Mouse (Mus musculus) small intestine, adult 2 months (tissue): ENCODE data around the gene Cdrt4. TPM values are rescaled to one million over a fixed set of nuclear protein-coding genes. Genes with fewer than 3 reads are reported as not detected.
A peak's percentile ranks its signal among the peaks of the same experiment; 100 is the strongest.

Experiments
- H3K27ac ChIP-seq: fragments of 200-500 bp; 2 replicates; pipeline ENCODE4 v1.5.1; 2012; ENCODE audit warnings: low read depth, low read length, control low read depth, inconsistent platforms; ENCODE audit not compliant: insufficient read depth
- H3K27me3 ChIP-seq: fragments of 200-500 bp; 2 replicates; pipeline ENCODE4 v1.6.1; 2012; ENCODE audit warnings: mild to moderate bottlenecking, moderate library complexity, low read length, inconsistent platforms; ENCODE audit not compliant: control insufficient read depth, insufficient read depth
- H3K36me3 ChIP-seq: fragments of 200-500 bp; 2 replicates; pipeline ENCODE4 v1.6.1; 2012; ENCODE audit warnings: mild to moderate bottlenecking, low read length, control low read depth, inconsistent platforms; ENCODE audit not compliant: control insufficient read depth, insufficient read depth
- H3K4me1 ChIP-seq: fragments of 200-500 bp; 2 replicates; pipeline ENCODE4 v1.6.1; 2012; ENCODE audit warnings: low read length, inconsistent platforms, mixed read lengths; ENCODE audit not compliant: control insufficient read depth, insufficient read depth, insufficient read length
- H3K4me3 ChIP-seq: fragments of 200-500 bp; 2 replicates; pipeline ENCODE4 v1.5.1; 2012; ENCODE audit warnings: low read depth, mild to moderate bottlenecking, control low read depth, inconsistent platforms, low read length, moderate library complexity
- CTCF ChIP-seq: fragments of 200-500 bp; IDR thresholded peaks from 2 replicates; pipeline ENCODE4 v1.5.1; 2012; ENCODE audit warnings: low read depth, mild to moderate bottlenecking, control low read depth, inconsistent platforms, low read length, moderate library complexity, mixed read lengths; ENCODE audit not compliant: insufficient replicate concordance, insufficient read length; ENCODE audit errors: extremely low read depth
- POLR2A ChIP-seq: fragments of 200-500 bp; IDR thresholded peaks from 2 replicates; pipeline ENCODE4 v1.6.1; 2012; ENCODE audit warnings: low read depth, mild to moderate bottlenecking, control low read depth, inconsistent platforms, low read length, moderate library complexity
- WGBS: fragments of 180-500 bp; shearing (Covaris S2); methylation state at CpG from one replicate; pipeline ENCODE4 v1.1.7; 2018; 5-methylcytosine and 5-hydroxymethylcytosine counted together
- polyA plus RNA-seq: library from polyadenylated mRNA; depleted of rRNA; stranded (reverse); fragments of >200 nt; gene quantifications from 2 replicates; pipeline ENCODE4 v1.2.3, GENCODE M21; 2012; rRNA removed

Gene Cdrt4
- polyA plus RNA-seq, 1 experiment, result not detected

GRCm38 (mm10) chr11:63029721-63030120, 78.7 kb downstream of the Cdrt4 start:
- Histone ChIP-seq H3K36me3 (no peaks in the 10 kb centered on the region), H3K4me3 (no peak overlapping the region), H3K4me1 (peaks cover 10% of the 10 kb centered on the region; the same call in 1 of the 2 replicates), H3K27me3 (no peaks in the 10 kb centered on the region), H3K27ac (no peak overlapping the region)
- WGBS, result 75% methylated on average over 6 of the region's 6 CpGs
- no peak for TF ChIP-seq POLR2A
- TF ChIP-seq CTCF, result no peak

GRCm38 (mm10) chr11:63035420-63036211, 84.6 kb downstream of the Cdrt4 start:
- whole genome bisulfite sequencing, result 35% methylated on average over 11 of the region's 11 CpGs
- Histone ChIP-seq H3K27me3 (no peaks in the 10 kb centered on the region), H3K4me3 (no peak overlapping the region), H3K27ac (peak overlapping the region; percentile 82), H3K36me3 (no peaks in the 10 kb centered on the region), H3K4me1 (peaks cover 32% of the 10 kb centered on the region)
- TF ChIP-seq POLR2A (no peak), CTCF (no peak)

DNA sequence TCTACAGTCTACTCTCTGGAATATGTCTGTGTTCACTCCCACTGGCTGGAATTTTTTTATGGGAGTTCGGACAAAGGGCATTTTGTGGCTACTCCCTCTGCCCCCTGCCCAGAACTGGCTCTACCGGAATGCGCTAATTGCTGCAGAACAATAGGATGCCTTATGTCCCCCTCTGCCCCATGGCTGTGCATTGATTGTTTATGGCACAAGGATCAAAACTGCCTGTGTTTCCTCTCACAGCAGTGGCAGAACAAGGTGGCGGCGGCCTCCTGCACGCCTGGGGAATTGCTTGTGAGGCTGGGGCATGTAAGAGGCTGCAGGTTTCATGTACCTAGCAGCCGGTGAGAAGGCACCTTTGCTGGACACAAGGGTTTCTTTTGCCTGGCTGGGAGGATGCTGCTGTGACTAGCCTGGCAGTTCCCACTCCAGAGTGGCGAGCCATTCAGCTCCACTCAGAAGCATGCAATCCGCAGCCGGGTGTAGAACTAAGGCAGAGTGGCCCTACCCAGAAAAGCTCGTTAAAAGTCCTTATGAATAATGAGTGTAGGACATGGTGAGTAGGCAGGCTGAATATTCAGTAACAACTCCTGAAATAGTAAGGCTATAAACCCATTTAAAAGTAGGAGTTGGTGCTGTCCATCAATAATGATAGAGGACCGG, 89.1 kb downstream of the Cdrt4 start:
- no peak for TF ChIP-seq CTCF
- TF ChIP-seq POLR2A, result no peak
- 26% methylated on average over 12 of the region's 12 CpGs for WGBS
- no peak overlapping the region for H3K4me3 ChIP-seq
- peaks cover 39% of the 10 kb centered on the region for H3K4me1 ChIP-seq
- no peaks in the 10 kb centered on the region for H3K27me3 ChIP-seq
- no peaks in the 10 kb centered on the region for H3K36me3 ChIP-seq
- peak overlapping the region; percentile 25 for H3K27ac ChIP-seq

Other genes starting within 250 kb of the Cdrt4 start
- 0.28 and 0.39 TPM in 2 replicates for gene Zfp287, start 219.3 kb upstream of the Cdrt4 start, polyA plus RNA-seq
- gene Gm10428, start 198.1 kb upstream of the Cdrt4 start, polyA plus RNA-seq, result not detected in 2 replicates
- 0.04 and 0.14 TPM in 2 replicates for gene Zfp286, start 161.7 kb upstream of the Cdrt4 start, polyA plus RNA-seq
- 3.8 and 10.9 TPM in 2 replicates for gene Trim16, start 131.0 kb upstream of the Cdrt4 start, polyA plus RNA-seq
- 0.06 and 0.37 TPM in 2 replicates for gene Fbxw10, start 104.1 kb upstream of the Cdrt4 start, polyA plus RNA-seq
- gene Tvp23b, start 71.7 kb upstream of the Cdrt4 start, polyA plus RNA-seq, result 3.3 and 5.5 TPM in 2 replicates
- gene Tekt3, start 110.5 kb downstream of the Cdrt4 start, polyA plus RNA-seq, result not detected in 2 replicates
- gene Pmp22, start 177.8 kb downstream of the Cdrt4 start, polyA plus RNA-seq, result 24.9 and 1,148 TPM in 2 replicates